Mouse (Mus musculus) CH12.LX (cell line): Measurements from ENCODE around the gene Crybb2. TPM values are rescaled to one million over a fixed set of nuclear protein-coding genes. Genes with fewer than 3 reads are reported as not detected.

ENCODE experiments used
- DNase-seq: peaks from one replicate; pipeline ENCODE4 v3.0.0-alpha.2; 2013; ENCODE audit errors: extremely low read depth
- H3K27ac ChIP-seq: 2 replicates; pipeline ENCODE4 v1.5.1; 2012; ENCODE audit warnings: low read depth, mild to moderate bottlenecking, control low read depth, moderate library complexity; ENCODE audit not compliant: insufficient read depth
- H3K27me3 ChIP-seq: replicated peaks from 2 replicates; pipeline ENCODE3; 2012; ENCODE audit warnings: inconsistent platforms
- H3K36me3 ChIP-seq, 2 experiments: replicated peaks in 1 of 2; 2 replicates each; pipeline versions ENCODE3 to v1.6.1; 2012; ENCODE audit warnings: inconsistent platforms in 1 of 2, low read length in 1 of 2, mild to moderate bottlenecking in 1 of 2, mixed read lengths in 1 of 2, moderate library complexity in 1 of 2; ENCODE audit not compliant: control insufficient read depth in 1 of 2, insufficient read depth in 1 of 2
- H3K4me1 ChIP-seq, 2 experiments: 2 replicates each; pipeline ENCODE4 v1.6.1; 2012; ENCODE audit warnings: inconsistent platforms in 1 of 2, moderate library complexity in 1 of 2; ENCODE audit not compliant: insufficient read depth in 2 of 2, control insufficient read depth in 1 of 2
- H3K4me2 ChIP-seq: 2 replicates; pipeline ENCODE4 v1.6.1; 2012; ENCODE audit warnings: low read depth, mild to moderate bottlenecking, control low read depth; ENCODE audit not compliant: poor library complexity, insufficient read depth, severe bottlenecking
- H3K4me3 ChIP-seq, 3 experiments: fragments of 150-350 bp in 1 of 3; sonication (generic) in 1 of 3; replicated peaks in 1 of 3; 2 replicates each; pipeline versions ENCODE3 to v1.5.1; 2011 to 2012; ENCODE audit warnings: low read depth in 2 of 3, low read length in 2 of 3, mild to moderate bottlenecking in 2 of 3, moderate library complexity in 2 of 3, control low read depth in 1 of 3, improper control_type of control experiment in 1 of 3, inconsistent platforms in 1 of 3, mixed read lengths in 1 of 3; ENCODE audit not compliant: poor library complexity in 1 of 3
- H3K79me2 ChIP-seq: replicated peaks from 2 replicates; pipeline ENCODE4 v1.6.1; 2012; ENCODE audit warnings: mild to moderate bottlenecking, moderate library complexity; ENCODE audit not compliant: control insufficient read depth, poor library complexity, insufficient read depth, severe bottlenecking; ENCODE audit errors: extremely low read depth
- H3K9ac ChIP-seq: 2 replicates; pipeline ENCODE4 v1.6.1; 2012; ENCODE audit warnings: low read depth, mild to moderate bottlenecking, control low read depth, moderate library complexity; ENCODE audit not compliant: insufficient read depth
- H3K9me3 ChIP-seq: replicated peaks from 2 replicates; pipeline ENCODE3; 2012; ENCODE audit warnings: low read length, inconsistent platforms, mixed read lengths
- BHLHE40 ChIP-seq: IDR thresholded peaks from 2 replicates; pipeline ENCODE4 v1.6.1; 2011; ENCODE audit warnings: mild to moderate bottlenecking, low read depth, low read length, improper control_type of control experiment
- CHD1 ChIP-seq: IDR thresholded peaks from 2 replicates; pipeline ENCODE4 v1.6.1; 2012; ENCODE audit warnings: low read depth, low read length, improper control_type of control experiment, inconsistent platforms
- CHD2 ChIP-seq: IDR thresholded peaks from 2 replicates; pipeline ENCODE4 v1.6.1; 2011; ENCODE audit warnings: low read length, improper control_type of control experiment
- CTCF ChIP-seq, 2 experiments: IDR thresholded peaks in 1 of 2; conservative IDR thresholded peaks in 1 of 2; 2 replicates each; pipeline ENCODE4 v1.5.1; 2011 to 2012; ENCODE audit warnings: low read depth in 2 of 2, low read length in 2 of 2, improper control_type of control experiment in 1 of 2, inconsistent platforms in 1 of 2, mild to moderate bottlenecking in 1 of 2, moderate library complexity in 1 of 2
- ELF1 ChIP-seq: IDR thresholded peaks from 2 replicates; pipeline ENCODE4 v1.6.1; 2014; ENCODE audit warnings: low read depth, mild to moderate bottlenecking, inconsistent platforms, low read length, improper control_type of control experiment
- ETS1 ChIP-seq: conservative IDR thresholded peaks from 2 replicates; pipeline ENCODE4 v1.6.1; 2012; ENCODE audit warnings: low read depth, mild to moderate bottlenecking, inconsistent platforms, low read length, improper control_type of control experiment, moderate library complexity
- GABPA ChIP-seq: IDR thresholded peaks from 2 replicates; pipeline ENCODE4 v1.6.1; 2012; ENCODE audit warnings: low read depth, low read length, improper control_type of control experiment, inconsistent platforms; ENCODE audit not compliant: insufficient replicate concordance
- HCFC1 ChIP-seq: IDR thresholded peaks from 2 replicates; pipeline ENCODE4 v1.6.1; 2012; ENCODE audit warnings: low read depth, mild to moderate bottlenecking, inconsistent platforms, low read length, improper control_type of control experiment
- JUN ChIP-seq: IDR thresholded peaks from 2 replicates; pipeline ENCODE4 v1.6.1; 2011; ENCODE audit warnings: low read depth, mild to moderate bottlenecking, low read length, improper control_type of control experiment, moderate library complexity; ENCODE audit not compliant: insufficient read depth
- JUND ChIP-seq: conservative IDR thresholded peaks from 2 replicates; pipeline ENCODE4 v1.6.1; 2011; ENCODE audit warnings: low read depth, low read length, improper control_type of control experiment
- KAT2A ChIP-seq: IDR thresholded peaks from 2 replicates; pipeline ENCODE4 v1.6.1; 2012; ENCODE audit warnings: low read length, improper control_type of control experiment, inconsistent platforms; ENCODE audit not compliant: insufficient replicate concordance
- MAZ ChIP-seq: IDR thresholded peaks from 2 replicates; pipeline ENCODE4 v1.6.1; 2012; ENCODE audit warnings: low read depth, mild to moderate bottlenecking, inconsistent platforms, low read length, improper control_type of control experiment, moderate library complexity
- MEF2A ChIP-seq: IDR thresholded peaks from 2 replicates; pipeline ENCODE4 v1.6.1; 2014; ENCODE audit warnings: low read depth, mild to moderate bottlenecking, inconsistent platforms, low read length, improper control_type of control experiment, borderline replicate concordance
- MXI1 ChIP-seq: IDR thresholded peaks from 2 replicates; pipeline ENCODE4 v1.6.1; 2011; ENCODE audit warnings: mild to moderate bottlenecking, low read depth, low read length, improper control_type of control experiment
- PAX5 ChIP-seq: IDR thresholded peaks from 2 replicates; pipeline ENCODE4 v1.6.1; 2012; ENCODE audit warnings: low read length, inconsistent platforms, mixed read lengths
- POLR2AphosphoS2 ChIP-seq: IDR thresholded peaks from 2 replicates; pipeline ENCODE4 v1.6.1; 2011; ENCODE audit warnings: low read depth, low read length, improper control_type of control experiment
- SMC3 ChIP-seq: IDR thresholded peaks from 2 replicates; pipeline ENCODE4 v1.6.1; 2011; ENCODE audit warnings: low read depth, low read length, improper control_type of control experiment
- TCF12 ChIP-seq: IDR thresholded peaks from 2 replicates; pipeline ENCODE4 v1.6.1; 2014; ENCODE audit warnings: low read depth, mild to moderate bottlenecking, inconsistent platforms, low read length, improper control_type of control experiment
- USF1 ChIP-seq: IDR thresholded peaks from 2 replicates; pipeline ENCODE4 v1.6.1; 2014; ENCODE audit warnings: low read depth, mild to moderate bottlenecking, inconsistent platforms, low read length, improper control_type of control experiment
- USF2 ChIP-seq: conservative IDR thresholded peaks from 2 replicates; pipeline ENCODE4 v1.6.1; 2011; ENCODE audit warnings: low read depth, low read length, improper control_type of control experiment
- ZMIZ1 ChIP-seq: IDR thresholded peaks from 2 replicates; pipeline ENCODE4 v1.6.1; 2012; ENCODE audit warnings: low read depth, mild to moderate bottlenecking, inconsistent platforms, low read length, improper control_type of control experiment
- ZNF384 ChIP-seq: IDR thresholded peaks from 2 replicates; pipeline ENCODE4 v1.6.1; 2012; ENCODE audit warnings: low read depth, low read length, improper control_type of control experiment, inconsistent platforms
- dilution Hi-C: fragments of 300-500 bp; cut with MboI; formaldehyde crosslinking; loops from 2 replicates; pipeline ENCODE4 v1.14.3; 2020; ENCODE audit warnings: low sequenced_read_pairs; ENCODE audit not compliant: extremely low pct_unique_long_range_greater_than_20kb, extremely low pct_ligation_motif_present
- in situ Hi-C: fragments of 300-500 bp; cut with MboI; formaldehyde crosslinking; loops from 3 replicates; pipeline ENCODE4 v1.14.3; 2019; ENCODE audit warnings: low sequenced_read_pairs, low pct_ligation_motif_present, low pct_unique_long_range_greater_than_20kb, mixed read lengths
- polyA plus RNA-seq: library from polyadenylated mRNA; unstranded; fragments of >175 nt; gene quantifications from 2 replicates; pipeline ENCODE4 v1.2.1, GENCODE M21; 2012; ENCODE audit warnings: low read depth; ENCODE audit not compliant: insufficient read length
- total RNA-seq, 2 experiments: library from RNA; depleted of rRNA; stranded (reverse); fragments of 300-350 nt in 1 of 2; fragments of >200 nt in 1 of 2; gene quantifications; 2 replicates each; pipeline ENCODE4 v1.2.3; 2012 to 2014

The Crybb2 gene
- total and polyA plus RNA-seq, 3 experiments: not detected

GRCm38 (mm10) chr5:113041567-113042071, 28.3 kb downstream of the Crybb2 start:
- Histone ChIP-seq H3K4me2 (no peak overlapping the region), H3K4me1 (no peaks in the 10 kb centered on the region), H3K36me3 (no peaks in the 10 kb centered on the region), H3K4me3 (no peak overlapping the region), H3K9me3 (peaks cover 18% of the 10 kb centered on the region), H3K27ac (no peak overlapping the region), H3K79me2 (no peaks in the 10 kb centered on the region), H3K27me3 (no peaks in the 10 kb centered on the region), H3K9ac (no peak overlapping the region)
- DNase-seq: no peak
- no peak for TF ChIP-seq CHD2
- TF ChIP-seq JUND: no peak
- no peak for TF ChIP-seq CTCF (conservative IDR thresholded peaks at IDR 0.05 in 1 of 2, IDR thresholded peaks at IDR 0.05 in 1 of 2; ENCODE audit: low read depth in 2 of 2, low read length in 2 of 2)
- TF ChIP-seq PAX5: no peak
- TF ChIP-seq BHLHE40: no peak
- no peak for TF ChIP-seq MXI1
- no peak for TF ChIP-seq KAT2A
- no peak for TF ChIP-seq GABPA
- TF ChIP-seq ZNF384: no peak
- no peak for TF ChIP-seq USF1
- no peak for TF ChIP-seq SMC3
- no peak for TF ChIP-seq TCF12
- TF ChIP-seq MEF2A: no peak
- in situ Hi-C loops: loop anchor here (25.0 kb wide), 1 partner anchor 804 kb away; no protein-coding TSS in a partner anchor
- dilution Hi-C loops: no loop called here

DNA sequence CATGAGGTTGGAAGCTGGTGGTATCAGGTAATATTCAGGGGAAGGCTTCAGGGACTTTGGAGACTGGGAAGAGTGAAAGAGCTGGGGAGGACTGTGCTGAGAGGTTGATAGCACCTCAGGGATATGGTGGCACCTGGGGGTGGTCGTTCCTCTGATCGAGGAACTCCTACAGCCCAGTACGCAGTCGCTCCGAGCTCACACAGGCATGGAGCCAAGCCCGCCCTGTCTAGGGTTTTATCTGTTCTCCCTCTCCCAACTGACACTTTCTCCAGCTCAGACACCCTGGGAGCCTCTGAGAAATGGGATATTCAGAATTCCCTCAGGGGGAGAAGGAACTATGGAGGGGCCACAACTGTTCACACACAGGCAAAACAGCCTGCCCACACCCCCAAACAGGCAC, 29.1 kb downstream of the Crybb2 start:
- Histone ChIP-seq H3K9me3 (peaks cover 24% of the 10 kb centered on the region), H3K27me3 (no peaks in the 10 kb centered on the region), H3K27ac (no peak overlapping the region), H3K9ac (no peak overlapping the region), H3K4me3 (no peak overlapping the region), H3K36me3 (no peaks in the 10 kb centered on the region), H3K4me2 (no peak overlapping the region), H3K4me1 (no peaks in the 10 kb centered on the region), H3K79me2 (no peaks in the 10 kb centered on the region)
- DNase-seq: no peak
- TF ChIP-seq USF2 (no peak), ZMIZ1 (no peak), ELF1 (no peak), PAX5 (no peak), KAT2A (no peak), HCFC1 (no peak), ETS1 (no peak), POLR2AphosphoS2 (no peak), CHD1 (no peak), JUN (no peak), MAZ (no peak), BHLHE40 (no peak)
- in situ Hi-C loops: loop anchor here (25.0 kb wide), 1 partner anchor 803 kb away; no protein-coding TSS in a partner anchor
- dilution Hi-C loops: no loop called here
